Comparison of ENCODE assay signal across 8 mouse cellular contexts in genomic region chr6:93273917-93274513, GRCm38 (mm10).
DNase-seq lines count a peak whose midpoint lies in the region; ATAC-seq and TF ChIP-seq lines count a peak whose summit lies in the region.
"Had no signal": no experiment of that assay in that cellular context is flagged by ENCODE, and none has a peak within 500 bp of the region (broad histone marks: within the 10 kb centered on the region; RNA-seq: fewer than 3 reads in every experiment).

No protein-coding gene starts in this region.

- H3K4me1 ChIP-seq in intestine, embryonic 15.5 days (replicated peaks) = no peaks in the 10 kb centered on the region
- H3K4me1 ChIP-seq in midbrain, postnatal 0 days (ENCODE audit: insufficient read depth, low read length) = no peaks in the 10 kb centered on the region

- no peaks in the 10 kb centered on the region for H3K9me3 ChIP-seq in intestine, embryonic 15.5 days
- no peaks in the 10 kb centered on the region for H3K9me3 ChIP-seq in midbrain, postnatal 0 days (ENCODE audit: low read length)

- no peak overlapping the region for H3K27ac ChIP-seq in intestine, embryonic 15.5 days
- no peak overlapping the region for H3K27ac ChIP-seq in midbrain, postnatal 0 days (ENCODE audit: low read depth, low read length)
- H3K27ac ChIP-seq: macrophage had no signal

- no peaks in the 10 kb centered on the region for H3K36me3 ChIP-seq in intestine, embryonic 15.5 days
- H3K36me3 ChIP-seq in midbrain, postnatal 0 days (ENCODE audit: insufficient read depth, low read length) = no peaks in the 10 kb centered on the region

- ATAC-seq in intestine, embryonic 15.5 days = no peak
- ATAC-seq in midbrain, postnatal 0 days (ENCODE audit: low FRiP score) = no peak
- ATAC-seq in granulocyte monocyte progenitor cell, adult 5-6 weeks (replicated peaks; ENCODE audit: poor library complexity, severe bottlenecking) = no peak

- peak; percentile 37 for DNase-seq in 3T3-L1 (ENCODE audit: low read depth, low spot score)
- DNase-seq in NIH3T3 (ENCODE audit: low read depth) = peak; percentile 85
- DNase-seq in heart, adult 11 months = peak; percentile 98
- DNase-seq in kidney, postnatal 14 days = peak; percentile 24
- DNase-seq in midbrain, postnatal 0 days (ENCODE audit: low spot score) = no peak

- no peak overlapping the region for H3K4me2 ChIP-seq in intestine, embryonic 15.5 days (replicated peaks)
- H3K4me2 ChIP-seq in midbrain, postnatal 0 days (ENCODE audit: low read depth, low read length, poor library complexity, severe bottlenecking) = no peak overlapping the region

- H3K4me3 ChIP-seq in intestine, embryonic 15.5 days (replicated peaks) = no peak overlapping the region
- H3K4me3 ChIP-seq in midbrain, postnatal 0 days (ENCODE audit: low read depth, low read length) = no peak overlapping the region

- TF ChIP-seq CTCF in midbrain, postnatal 0 days (IDR thresholded peaks at IDR 0.05) = no peak

- no peaks in the 10 kb centered on the region for H3K27me3 ChIP-seq in intestine, embryonic 15.5 days (replicated peaks)
- H3K27me3 ChIP-seq in midbrain, postnatal 0 days (ENCODE audit: insufficient read depth, low read length) = no peaks in the 10 kb centered on the region

- no peak overlapping the region for H3K9ac ChIP-seq in intestine, embryonic 15.5 days
- no peak overlapping the region for H3K9ac ChIP-seq in midbrain, postnatal 0 days (replicated peaks; ENCODE audit: low read length, poor library complexity, severe bottlenecking)

- 32% methylated on average over 12 of the region's 12 CpGs for WGBS in intestine, embryonic 15.5 days
- 85% methylated on average over 12 of the region's 12 CpGs for WGBS in midbrain, postnatal 0 days
